Mouse (Mus musculus): ENCODE measurements at regions not wholly inside any gene's neighbourhood (a gene's known extent, or its start where the extent isn't known, plus 50 kb on each side); places are given as distances from the start of the nearest gene placed in this dataset.

- no peak for ATAC-seq (ENCODE audit: poor library complexity, severe bottlenecking)
These were observed 65.3 kb downstream of the Lpar4 start for GRCm38 (mm10) chrX:106985684-106986083.

- ATAC-seq (ENCODE audit: poor library complexity, severe bottlenecking): no peak
These were observed 66.4 kb downstream of the Lpar4 start for GRCm38 (mm10) chrX:106986794-106987193.

- ATAC-seq (ENCODE audit: poor library complexity, severe bottlenecking): no peak
These were observed 67.4 kb downstream of the Lpar4 start for GRCm38 (mm10) chrX:106987779-106988178.

- no peak for ATAC-seq (ENCODE audit: poor library complexity, severe bottlenecking)
These were observed 83.8 kb upstream of the P2ry10 start for GRCm38 (mm10) chrX:107004496-107004895.

- ATAC-seq (ENCODE audit: poor library complexity, severe bottlenecking): no peak
These were observed 79.3 kb upstream of the P2ry10 start for GRCm38 (mm10) chrX:107008968-107009367.

- peak; percentile 99 for ATAC-seq (ENCODE audit: poor library complexity, severe bottlenecking)
These were observed 75.7 kb upstream of the P2ry10 start for GRCm38 (mm10) chrX:107012615-107013014.

- ATAC-seq (ENCODE audit: poor library complexity, severe bottlenecking): no peak
These were observed 73.0 kb upstream of the P2ry10 start for GRCm38 (mm10) chrX:107015335-107015734.

GRCm38 (mm10) chrX:107031726-107032125 is 56.6 kb upstream of the P2ry10 start:
- no peak for ATAC-seq (ENCODE audit: poor library complexity, severe bottlenecking)

- no peak for ATAC-seq (ENCODE audit: poor library complexity, severe bottlenecking)
These were observed 50.3 kb upstream of the P2ry10 start for GRCm38 (mm10) chrX:107038041-107038440.

Measured in megakaryocyte, adult 5-6 weeks (primary cell).